Mouse (Mus musculus) fat pad, adult 2 months (tissue): Measurements from ENCODE around the gene Glrb.

Experiments
- DNase-seq: peaks from one replicate; pipeline ENCODE4 v3.0.0-alpha.2; 2011; ENCODE audit warnings: low read depth, low spot score; ENCODE audit errors: extremely low read depth

Gene Glrb

GRCm38 (mm10) chr3:80913111-80913778 is at the start of gene Glrb:
Gene Glrb (minus strand): TSS chr3:80913660.
- no peak for DNase-seq

DNA sequence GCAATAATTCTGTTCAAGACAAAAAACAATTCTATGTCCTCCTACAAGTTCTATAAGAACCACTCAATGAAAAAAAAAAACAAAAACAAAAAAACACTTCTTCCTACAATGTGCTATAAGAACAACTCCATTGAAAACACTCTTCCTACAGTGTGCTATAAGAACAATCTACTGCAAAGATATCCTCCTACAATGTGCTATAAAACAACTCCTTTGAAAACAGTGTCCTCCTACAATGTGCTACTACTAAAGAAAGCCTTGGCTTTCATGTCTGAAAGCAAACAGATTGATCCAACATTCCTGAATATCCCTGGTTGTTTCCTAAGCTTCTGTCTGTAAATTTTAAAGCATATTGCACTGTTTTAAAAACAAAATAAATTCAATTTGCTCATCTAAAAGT is 46.5 kb upstream of the Glrb start:
- DNase-seq = no peak

DNA sequence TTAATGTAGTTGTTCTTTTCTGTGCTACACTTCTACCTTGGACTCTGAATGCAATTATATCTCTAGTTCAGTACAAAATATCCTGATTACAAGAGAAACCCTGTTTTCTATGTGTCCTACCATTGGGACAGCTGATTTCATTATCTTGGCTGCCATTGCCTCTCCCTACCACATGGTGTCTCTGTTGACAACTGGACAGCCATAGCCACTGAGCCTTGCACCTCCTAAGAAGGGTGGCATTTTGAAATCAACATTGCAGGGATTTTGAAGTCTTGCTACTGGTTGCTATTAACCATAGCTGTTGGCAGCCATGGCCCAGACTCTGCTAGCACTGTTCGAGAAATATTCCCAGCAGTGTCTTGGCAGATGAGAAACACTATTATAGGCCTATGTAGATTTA is 45.1 kb upstream of the Glrb start:
- no peak for DNase-seq

DNA sequence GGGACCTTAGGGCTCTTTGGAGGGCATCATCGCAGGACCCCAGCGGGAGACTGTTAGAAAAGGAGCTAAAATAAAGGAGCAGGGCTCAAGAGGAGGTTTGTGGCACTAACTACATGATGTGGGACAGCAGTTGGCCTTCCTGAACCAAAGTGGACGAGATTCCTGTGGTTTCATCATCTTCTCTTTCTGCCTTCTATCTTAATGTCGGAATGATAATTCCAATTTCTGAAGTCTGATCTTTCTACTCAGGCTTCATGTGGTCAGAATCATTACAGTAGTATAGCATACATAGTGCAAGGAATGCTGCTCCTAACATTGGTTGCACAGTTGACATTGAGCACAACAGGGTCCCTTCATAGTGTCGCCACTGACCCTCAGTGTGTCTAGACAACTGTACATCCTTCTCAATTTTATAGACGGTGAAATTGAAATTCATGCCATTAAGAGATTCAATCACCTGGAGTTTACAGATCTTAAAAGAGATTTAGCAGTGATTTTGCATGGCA is 372 bp upstream of the Glrb start:
- no peak for DNase-seq

GRCm38 (mm10) chr3:80894745-80895480 is 18.5 kb downstream of the Glrb start:
- DNase-seq = no peak

DNA sequence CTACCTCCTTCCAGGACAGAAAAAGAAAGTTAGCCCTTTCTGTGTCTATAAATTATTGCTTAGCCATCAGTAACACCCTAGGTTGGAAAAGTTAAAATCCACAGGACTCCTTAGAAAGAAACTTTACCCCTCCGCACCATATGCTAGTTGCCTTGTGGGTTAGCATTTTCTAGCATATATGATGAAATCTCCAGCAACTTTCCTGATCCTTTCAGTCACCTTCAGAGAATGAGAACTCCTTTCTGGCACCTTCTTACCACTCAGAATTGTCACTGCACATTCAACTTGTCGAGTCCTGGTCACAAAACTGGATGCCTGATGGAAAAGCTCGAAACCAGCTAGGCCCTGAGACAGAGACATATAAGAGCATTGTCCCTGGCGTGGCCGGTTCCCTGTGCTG is 19.1 kb downstream of the Glrb start:
- no peak for DNase-seq

DNA sequence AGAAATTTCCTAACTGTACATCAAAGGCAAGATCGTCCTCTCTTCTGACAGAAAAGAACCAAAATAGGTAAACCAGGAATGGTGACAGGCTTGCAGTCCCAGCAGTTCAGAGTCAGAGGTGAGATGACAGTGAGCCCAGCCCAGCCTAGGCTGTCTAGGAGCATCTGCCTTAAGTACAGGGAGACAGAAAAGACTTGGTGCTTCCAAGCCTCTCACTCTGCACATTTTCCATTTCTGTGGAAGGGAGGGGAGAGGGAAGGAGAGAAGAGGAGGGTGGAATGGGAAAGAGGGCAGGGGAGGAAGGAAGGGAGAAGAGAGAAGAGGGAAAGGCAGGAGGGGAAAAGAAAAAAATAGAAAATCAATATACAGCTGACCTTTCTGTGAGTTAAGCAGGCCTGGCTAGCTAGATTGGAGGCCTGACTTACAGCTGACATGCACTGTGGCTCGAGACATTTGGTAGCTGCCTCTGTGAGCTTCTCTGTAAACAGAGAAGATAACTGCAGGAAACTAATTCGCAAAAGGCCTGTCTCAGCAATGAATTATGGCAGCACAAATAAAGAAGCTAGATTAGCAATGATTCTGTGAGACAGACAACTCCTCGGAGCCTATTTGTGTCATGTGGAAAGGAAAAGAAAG is 20.3 kb downstream of the Glrb start:
- DNase-seq = no peak

DNA sequence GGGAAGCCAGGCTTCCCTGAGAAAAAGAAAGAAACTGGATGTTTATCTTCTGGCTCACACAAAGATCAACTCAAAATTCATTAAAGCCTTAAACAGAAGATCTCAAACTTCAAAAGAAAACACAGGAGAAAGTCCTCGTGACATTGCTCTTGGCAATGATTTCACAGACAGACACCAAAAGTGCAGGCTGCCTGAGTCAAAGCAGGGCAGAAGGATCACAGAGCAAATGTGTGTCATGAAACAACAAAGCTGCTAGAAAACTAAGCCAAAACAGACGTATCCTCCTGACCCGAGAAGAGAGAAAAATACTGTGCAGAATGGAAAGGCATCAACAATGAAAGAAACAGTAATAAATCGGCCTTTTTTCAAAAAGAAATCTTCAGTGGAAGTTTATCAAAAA is 22.4 kb downstream of the Glrb start:
- DNase-seq = no peak

- DNase-seq = no peak
These were observed 28.3 kb downstream of the Glrb start for GRCm38 (mm10) chr3:80885174-80885573.

DNA sequence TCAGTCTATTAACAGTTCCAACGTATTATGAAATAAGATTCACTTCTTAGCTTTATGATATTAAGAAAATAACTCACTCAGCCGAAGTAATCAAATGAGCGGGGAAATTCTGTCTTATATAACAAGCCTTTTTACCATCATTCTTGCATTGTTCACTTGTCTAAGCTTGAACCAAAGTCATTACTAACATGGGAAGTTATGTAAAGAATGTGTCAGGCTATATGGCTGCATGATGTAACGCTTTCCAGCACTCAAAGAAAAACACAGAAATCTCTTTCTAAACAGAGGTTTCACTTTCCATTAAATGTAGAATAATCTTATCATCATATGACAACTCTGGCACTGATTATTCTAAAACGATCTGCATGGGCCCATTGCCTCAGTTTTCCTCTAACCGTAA is 29.9 kb downstream of the Glrb start:
- no peak for DNase-seq

DNA sequence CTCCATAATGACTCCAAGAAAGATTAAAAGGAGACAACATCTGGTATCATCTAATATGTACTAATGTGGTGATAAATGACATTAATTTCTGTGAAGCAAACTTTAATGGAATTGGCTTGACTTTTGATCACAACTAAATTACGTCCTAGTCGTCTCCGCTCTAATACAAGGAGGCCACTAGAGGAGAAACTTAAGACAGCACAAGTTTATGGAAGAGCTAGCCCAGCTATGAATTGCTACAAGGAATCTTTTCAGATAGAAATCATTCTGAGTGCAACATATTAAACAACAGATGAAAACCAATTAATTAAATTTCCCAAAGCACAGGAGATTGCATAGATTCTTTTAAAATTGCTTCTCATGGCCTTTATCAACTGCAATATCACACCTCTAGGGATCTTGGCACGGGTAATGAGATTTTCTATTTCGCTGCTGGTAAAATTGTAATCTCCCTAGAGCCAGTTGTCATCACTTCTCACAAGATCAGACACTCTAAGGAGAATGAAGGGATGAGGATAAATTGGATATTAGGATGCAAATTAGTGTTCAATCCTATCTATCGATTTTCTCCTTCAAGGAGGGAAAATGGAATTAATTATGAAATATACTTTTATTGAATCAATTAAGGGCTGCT is 32.7 kb downstream of the Glrb start:
- no peak for DNase-seq

- no peak for DNase-seq
These were observed 34.9 kb downstream of the Glrb start for GRCm38 (mm10) chr3:80878571-80878970.

DNA sequence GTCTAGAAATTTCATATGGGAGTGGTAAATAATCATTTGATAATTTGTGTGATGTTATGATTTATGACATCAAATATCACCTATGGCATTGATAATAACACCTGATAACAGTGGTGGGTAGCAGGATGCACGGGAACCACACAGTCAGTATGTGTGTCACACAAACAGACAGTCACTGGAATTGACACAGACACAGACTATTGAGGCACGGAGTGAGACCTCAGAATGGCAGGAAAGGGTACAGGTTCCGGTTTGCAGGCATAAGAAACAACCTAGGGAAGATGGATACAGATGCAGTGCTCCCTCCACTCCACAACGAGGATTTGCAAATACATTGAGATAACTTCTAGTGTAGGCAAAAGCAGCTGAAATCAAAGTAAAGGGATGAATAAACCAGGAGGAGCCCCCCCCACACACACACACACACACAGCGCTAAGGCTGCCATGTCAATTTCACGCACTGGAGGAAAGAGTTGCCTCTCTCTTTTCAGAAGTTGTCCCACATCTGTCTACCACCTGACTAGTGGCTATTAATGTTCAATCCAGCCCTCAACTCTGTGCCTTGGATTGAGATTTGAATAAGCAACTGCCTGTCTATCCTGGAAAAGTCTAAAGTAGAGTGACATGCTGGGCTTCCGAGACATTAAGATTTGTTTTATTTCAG is 38.6 kb downstream of the Glrb start:
- no peak for DNase-seq

GRCm38 (mm10) chr3:80874081-80874480 is 39.4 kb downstream of the Glrb start:
- DNase-seq = no peak

DNA sequence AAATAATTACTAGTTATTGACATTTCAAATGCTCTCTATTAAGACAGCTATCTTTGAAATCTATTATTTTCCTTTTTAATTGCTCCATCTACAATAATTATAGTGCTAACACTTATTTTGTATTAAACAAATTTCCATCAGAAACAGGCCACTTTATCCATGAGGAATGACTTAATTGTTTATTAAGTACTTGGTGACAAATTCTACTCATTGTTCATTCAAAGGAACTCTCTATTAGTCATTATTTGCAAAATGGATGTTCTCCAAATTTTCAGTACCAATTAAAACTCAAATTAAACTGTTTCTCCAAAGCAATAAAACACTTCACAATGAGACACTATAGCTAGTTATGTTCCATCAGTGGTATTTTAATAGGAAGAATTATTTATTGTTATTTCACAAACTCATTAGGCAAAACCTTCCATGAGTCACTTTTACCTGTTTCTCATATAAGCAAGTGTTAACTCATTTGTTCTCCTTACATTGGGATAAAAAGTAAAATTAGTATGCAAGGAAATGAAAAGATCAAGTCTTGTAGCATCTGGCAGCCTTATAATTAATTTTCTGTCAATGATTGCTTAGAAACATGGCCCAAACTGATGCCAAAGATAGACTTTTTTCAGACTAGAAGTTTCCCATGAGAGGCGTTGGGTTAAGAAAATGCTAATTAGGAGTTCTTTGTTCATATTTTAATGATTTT is 41.8 kb downstream of the Glrb start:
- DNase-seq = no peak

DNA sequence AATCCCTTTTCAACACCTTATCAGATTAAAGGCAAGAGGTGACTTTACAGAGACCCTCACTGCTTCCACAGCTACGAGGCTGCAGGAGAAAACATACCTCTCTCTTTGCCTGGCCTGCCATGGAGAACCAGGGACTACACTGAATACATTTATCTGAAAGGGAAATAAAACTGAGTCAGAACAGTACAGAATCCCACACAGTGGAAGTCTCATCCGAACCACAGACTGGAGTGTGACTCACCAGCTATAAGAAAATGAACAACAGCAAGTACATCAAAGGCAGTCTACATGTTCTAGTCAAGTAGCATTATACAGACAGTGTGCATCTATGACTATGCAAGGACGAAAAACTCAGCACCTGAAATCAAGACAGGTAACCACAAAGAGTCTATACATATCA is 46.1 kb downstream of the Glrb start:
- no peak for DNase-seq

GRCm38 (mm10) chr3:80852912-80853507 is 60.5 kb downstream of the Glrb start:
- DNase-seq = no peak

GRCm38 (mm10) chr3:80850947-80851346 is 62.5 kb downstream of the Glrb start:
- no peak for DNase-seq

DNA sequence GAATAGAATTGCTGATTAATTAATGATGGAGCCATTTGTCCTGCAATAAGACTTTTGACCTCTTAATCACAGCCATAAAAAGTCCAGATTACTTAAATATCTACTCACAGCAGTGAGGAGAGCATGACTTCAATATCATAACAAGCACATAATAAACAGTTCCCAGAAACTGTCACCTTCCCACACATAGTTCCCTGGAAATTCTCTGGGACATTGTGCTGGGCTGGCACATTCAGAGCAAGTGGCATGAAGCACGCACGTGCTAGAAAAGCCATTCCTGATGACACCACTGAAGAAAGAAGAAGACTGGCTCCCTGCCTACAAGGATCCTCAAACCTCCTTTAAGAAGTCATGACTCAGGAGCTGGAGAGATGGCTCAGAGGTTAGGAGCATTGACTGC is 67.8 kb downstream of the Glrb start:
- no peak for DNase-seq

DNA sequence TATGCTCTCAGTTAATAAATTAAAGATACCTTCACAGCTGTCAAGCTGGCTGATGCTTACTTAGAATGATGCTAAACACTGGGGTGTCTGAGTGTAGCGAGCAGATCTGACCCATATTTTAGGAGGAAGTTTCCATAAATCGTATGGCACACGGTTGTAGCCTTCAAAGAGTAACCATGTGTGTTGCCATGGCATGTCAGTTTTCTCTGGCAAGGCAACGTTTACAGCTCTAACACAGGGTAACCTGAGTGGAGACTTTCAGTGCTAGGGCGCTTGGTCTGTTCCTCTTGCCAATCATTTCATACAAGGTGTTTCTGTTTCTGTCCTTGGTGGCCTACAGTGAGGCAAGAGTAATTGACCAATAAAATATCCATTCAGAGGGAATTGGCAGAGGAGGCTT is 73.6 kb downstream of the Glrb start:
- DNase-seq = no peak
